In genomic region chr2:120493254-120493653, GRCm38 (mm10) we compare ENCODE assay signal across 15 mouse cellular contexts.
"Had no signal": no experiment of that assay in that cellular context is flagged by ENCODE, and none has a peak within 500 bp of the region (broad histone marks: within the 10 kb centered on the region; RNA-seq: fewer than 3 reads in every experiment).

No protein-coding gene starts in this region.

- H3K36me3 ChIP-seq: liver, embryonic 12.5 days; lung, embryonic 15.5 days; midbrain, embryonic 13.5 days; midbrain, embryonic 15.5 days; neural tube, embryonic 12.5 days; stomach, embryonic 15.5 days had no signal

- H3K27ac ChIP-seq: liver, embryonic 12.5 days; liver, embryonic 14.5 days; lung, embryonic 15.5 days; macrophage; midbrain, embryonic 13.5 days; midbrain, embryonic 15.5 days; neural tube, embryonic 12.5 days; stomach, embryonic 15.5 days; stomach, postnatal 0 days had no signal

- H3K4me1 ChIP-seq: liver, embryonic 12.5 days; lung, embryonic 15.5 days; midbrain, embryonic 13.5 days; midbrain, embryonic 15.5 days; neural tube, embryonic 12.5 days; stomach, embryonic 15.5 days had no signal

- ATAC-seq: liver, embryonic 12.5 days; midbrain, embryonic 13.5 days; midbrain, embryonic 15.5 days had no signal

- H3K27me3 ChIP-seq: liver, embryonic 12.5 days; lung, embryonic 15.5 days; megakaryocyte, embryonic 14.5 days; midbrain, embryonic 13.5 days; midbrain, embryonic 15.5 days; neural tube, embryonic 12.5 days; stomach, embryonic 15.5 days had no signal

- H3K9me3 ChIP-seq: liver, embryonic 12.5 days; lung, embryonic 15.5 days; megakaryocyte, embryonic 14.5 days; midbrain, embryonic 13.5 days; midbrain, embryonic 15.5 days; neural tube, embryonic 12.5 days; stomach, embryonic 15.5 days had no signal

- DNase-seq: liver; right cerebral cortex, postnatal 14 days; thymus, adult 2 months; thymus, postnatal 36 days had no signal

- H3K9ac ChIP-seq: liver, embryonic 12.5 days; liver, embryonic 14.5 days; lung, embryonic 15.5 days; midbrain, embryonic 13.5 days; midbrain, embryonic 15.5 days; neural tube, embryonic 12.5 days; stomach, embryonic 15.5 days had no signal

- H3K4me2 ChIP-seq: liver, embryonic 12.5 days; lung, embryonic 15.5 days; midbrain, embryonic 11.5 days; midbrain, embryonic 13.5 days; midbrain, embryonic 15.5 days; neural tube, embryonic 12.5 days; stomach, embryonic 15.5 days had no signal

- H3K4me3 ChIP-seq: liver, embryonic 12.5 days; lung, embryonic 15.5 days; megakaryocyte, embryonic 14.5 days; midbrain, embryonic 13.5 days; midbrain, embryonic 15.5 days; neural tube, embryonic 12.5 days; stomach, embryonic 15.5 days had no signal
